Mouse (Mus musculus) heart, postnatal 4 days (tissue): ENCODE results near the gene Cdt1. TPM values are rescaled to one million over a fixed set of nuclear protein-coding genes. Genes with fewer than 3 reads are reported as not detected.

Experiments used
- DNase-seq: peaks from one replicate; pipeline ENCODE4 v3.0.0; 2021
- total RNA-seq, 2 experiments: library from RNA; stranded (reverse); gene quantifications; 2 replicates each; pipeline ENCODE4 v1.2.3; 2021

Gene Cdt1
- 10 to 100 TPM; 36.5 to 38.2 TPM for total RNA-seq

DNA sequence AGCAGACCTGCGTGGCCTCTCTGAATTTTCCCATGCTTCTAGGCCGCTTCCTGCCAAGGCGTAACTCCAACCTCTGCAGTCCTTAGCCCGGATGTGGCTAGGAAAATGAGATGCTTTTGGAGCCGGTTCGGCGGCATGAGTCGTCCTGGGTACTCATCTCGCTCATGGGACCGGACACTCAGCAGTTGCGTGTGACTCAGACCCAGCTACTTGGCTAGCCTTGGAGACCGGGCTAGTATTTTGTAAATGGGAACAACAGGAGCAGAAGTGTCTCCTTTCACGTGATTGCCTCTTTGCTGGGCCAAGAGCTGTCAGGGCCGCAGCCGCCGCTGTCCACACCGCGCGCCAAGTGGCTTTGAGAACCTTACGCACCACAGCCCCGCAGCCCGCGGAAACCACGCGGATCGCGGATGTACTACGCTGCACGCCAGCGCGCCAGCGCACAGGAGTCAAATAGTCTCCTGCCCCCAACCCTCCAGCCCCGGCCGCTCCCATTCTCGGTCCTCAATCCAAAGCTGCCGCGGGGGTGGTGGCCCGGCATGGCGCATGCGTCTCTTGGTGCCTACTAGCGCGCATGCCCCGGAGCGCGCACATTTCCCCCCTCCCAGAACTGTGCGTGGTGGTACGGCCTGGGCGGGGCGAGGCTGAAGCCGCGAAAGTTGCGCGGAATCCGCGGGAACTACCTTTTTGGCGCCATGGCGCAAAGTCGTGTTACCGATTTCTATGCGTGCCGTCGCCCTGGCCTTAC is at the start of gene Cdt1:
Cdt1 (plus strand) TSS at position 655 of the 748 bp plus-strand sequence.
- peak; percentile 96 for DNase-seq

DNA sequence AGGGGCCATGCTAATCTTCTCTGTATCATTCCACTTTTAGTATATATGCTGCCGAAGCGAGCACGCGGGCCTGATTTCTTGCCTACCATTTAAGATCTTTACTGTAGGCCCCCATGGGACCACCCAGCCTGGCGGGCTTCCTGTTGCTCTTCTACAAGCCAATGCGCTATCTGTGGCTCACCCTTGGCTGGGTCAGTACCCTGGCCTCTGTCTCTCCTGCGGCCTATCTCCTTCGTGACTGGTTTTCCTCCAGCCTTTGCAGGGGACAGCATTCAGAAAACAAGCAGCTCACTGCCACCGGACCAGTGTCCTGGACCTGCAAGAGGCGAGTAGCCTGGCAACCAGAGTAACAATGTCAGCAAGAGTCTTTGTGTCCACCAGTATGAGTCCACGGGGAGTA is 47.2 kb upstream of the Cdt1 start:
- DNase-seq, result no peak

- DNase-seq, result peak; percentile 66
These were observed 44.8 kb upstream of the Cdt1 start for GRCm38 (mm10) chr8:122522796-122523651.

DNA sequence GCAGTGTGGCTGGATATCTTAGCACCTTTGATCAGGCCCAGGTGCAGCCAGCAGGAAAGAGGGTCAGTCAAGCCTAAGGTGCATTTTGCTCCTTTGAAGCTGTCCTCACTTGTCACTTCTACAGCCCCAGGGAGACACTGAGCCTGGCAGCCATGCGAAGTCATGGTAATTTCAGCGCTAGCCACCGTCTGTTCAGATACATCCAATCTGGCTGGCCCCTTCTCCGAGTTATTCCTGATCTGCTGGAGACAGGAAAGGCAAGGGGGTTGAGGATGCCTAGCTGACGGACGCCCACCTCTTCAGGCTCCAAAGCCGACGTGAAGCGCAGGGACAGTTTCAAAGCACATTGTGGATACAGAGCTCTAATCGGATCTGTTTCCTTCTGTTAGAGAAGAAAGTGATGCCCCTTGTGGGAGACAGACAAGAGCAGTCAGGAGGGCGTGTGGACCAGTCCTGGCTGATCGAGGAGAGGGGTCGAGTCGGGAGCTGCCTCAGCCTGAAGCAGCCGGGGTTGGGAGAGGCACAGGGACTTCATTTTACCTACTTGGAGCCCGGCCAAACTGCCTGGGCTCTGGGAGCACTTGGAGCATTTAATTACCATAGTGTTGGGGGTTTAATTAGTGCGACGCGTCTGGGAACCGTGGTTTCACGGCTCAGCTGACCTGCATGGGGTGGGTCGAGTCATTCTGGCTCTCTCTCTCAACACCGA is 44.0 kb upstream of the Cdt1 start:
- no peak for DNase-seq

- DNase-seq, result no peak
These were observed 43.3 kb upstream of the Cdt1 start for GRCm38 (mm10) chr8:122524506-122524905.

DNA sequence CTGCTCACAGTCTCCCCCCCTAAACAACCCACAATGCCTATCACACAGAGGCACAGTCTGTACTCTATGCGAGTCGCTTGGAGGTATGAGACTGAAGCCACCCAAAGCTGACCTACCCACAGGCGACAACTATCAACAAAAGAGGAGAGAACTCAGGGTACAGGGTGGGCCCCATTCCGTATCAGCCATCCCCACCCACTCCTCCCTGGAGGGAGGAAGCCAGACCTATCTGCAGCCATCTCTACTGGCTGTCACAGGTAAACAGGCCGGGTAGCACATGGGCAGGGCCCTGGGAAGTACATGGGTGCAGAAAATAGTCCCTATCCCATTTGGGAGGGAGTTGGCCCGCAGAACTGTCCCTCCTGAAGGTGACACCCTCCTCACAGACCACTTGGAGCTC is 42.8 kb upstream of the Cdt1 start:
- DNase-seq, result no peak

DNA sequence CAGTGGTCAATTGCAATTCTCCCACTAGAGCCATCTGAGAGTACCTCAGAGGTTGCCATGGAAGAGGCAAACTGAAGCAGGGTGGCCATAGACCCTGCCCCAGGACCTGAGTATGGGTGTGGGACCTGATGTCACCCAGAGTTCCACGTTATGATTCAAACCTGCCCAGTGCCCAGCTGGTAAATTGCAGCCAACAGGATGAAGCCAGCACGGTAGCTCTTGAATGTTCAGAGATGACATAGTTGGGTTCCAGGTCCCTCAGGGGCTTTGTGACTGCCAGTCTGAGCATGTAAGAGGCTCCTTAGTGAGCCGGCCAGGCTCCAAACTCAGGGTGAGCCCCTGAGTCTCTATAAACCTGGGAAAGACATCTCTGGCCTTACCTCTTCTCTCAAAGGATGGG is 41.7 kb upstream of the Cdt1 start:
- no peak for DNase-seq

GRCm38 (mm10) chr8:122526526-122527170 is 41.2 kb upstream of the Cdt1 start:
- peak; percentile 45 for DNase-seq

DNA sequence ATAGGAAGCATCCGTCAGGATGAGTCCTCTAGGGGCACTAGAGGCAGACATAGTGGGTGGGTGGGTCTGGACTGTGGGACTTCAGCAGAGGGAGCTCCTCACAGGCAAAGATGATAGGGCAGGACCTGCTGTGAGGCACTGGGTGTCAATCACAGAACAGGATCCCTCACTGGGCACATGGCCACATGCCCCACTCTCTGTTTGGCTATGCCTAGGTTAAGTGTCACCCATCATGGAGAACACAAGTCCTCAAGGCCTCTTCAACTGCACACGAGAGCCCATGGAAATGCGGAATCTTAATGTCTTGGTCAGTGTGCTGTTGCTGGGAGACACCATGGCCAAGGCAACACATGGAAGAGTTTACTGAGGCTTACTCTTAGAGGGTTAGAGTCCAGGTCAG is 39.9 kb upstream of the Cdt1 start:
- no peak for DNase-seq

GRCm38 (mm10) chr8:122529159-122529558 is 38.7 kb upstream of the Cdt1 start:
- DNase-seq, result no peak

GRCm38 (mm10) chr8:122531312-122531711 is 36.5 kb upstream of the Cdt1 start:
- DNase-seq, result peak; percentile 46

DNA sequence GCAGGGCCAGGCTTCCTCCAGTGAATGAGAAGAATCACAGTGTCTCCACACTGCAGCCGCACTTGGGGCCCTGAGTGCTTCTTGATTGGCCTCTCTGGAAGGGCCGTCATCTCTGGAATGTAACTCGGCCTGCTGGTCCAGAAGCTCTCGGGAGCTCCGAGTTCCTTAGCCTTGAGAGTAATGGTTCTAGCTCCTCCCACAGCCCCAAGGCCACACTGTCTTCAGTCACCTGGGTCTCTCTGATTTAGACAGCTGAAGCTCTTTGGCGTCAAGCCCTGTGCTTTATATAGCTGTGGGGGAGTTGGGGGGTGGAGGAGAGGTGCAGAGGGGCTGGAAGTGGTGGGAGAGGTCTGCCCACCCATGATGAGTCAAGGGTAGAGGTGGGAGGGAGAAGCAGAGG is 30.8 kb upstream of the Cdt1 start:
- DNase-seq, result peak; percentile 49

DNA sequence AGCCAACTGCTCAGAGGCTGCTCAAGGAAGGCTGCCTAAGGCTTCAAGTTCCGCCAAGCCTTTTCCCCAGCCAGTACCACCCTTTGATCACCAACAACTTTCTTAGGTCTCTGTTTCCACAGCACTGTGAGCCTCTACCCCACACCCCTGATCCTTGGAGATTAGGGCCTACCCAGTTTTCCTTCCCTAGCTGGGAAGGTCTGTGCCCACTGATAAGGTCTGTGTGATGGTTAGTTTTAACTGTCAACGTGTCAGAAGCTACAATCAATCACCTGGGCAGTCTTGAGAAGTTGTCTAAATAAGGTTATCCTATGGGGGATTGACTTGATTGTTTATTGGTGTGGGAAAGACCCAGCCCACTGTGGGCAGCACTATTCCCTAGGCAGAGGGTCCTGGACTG is 30.0 kb upstream of the Cdt1 start:
- DNase-seq, result no peak

DNA sequence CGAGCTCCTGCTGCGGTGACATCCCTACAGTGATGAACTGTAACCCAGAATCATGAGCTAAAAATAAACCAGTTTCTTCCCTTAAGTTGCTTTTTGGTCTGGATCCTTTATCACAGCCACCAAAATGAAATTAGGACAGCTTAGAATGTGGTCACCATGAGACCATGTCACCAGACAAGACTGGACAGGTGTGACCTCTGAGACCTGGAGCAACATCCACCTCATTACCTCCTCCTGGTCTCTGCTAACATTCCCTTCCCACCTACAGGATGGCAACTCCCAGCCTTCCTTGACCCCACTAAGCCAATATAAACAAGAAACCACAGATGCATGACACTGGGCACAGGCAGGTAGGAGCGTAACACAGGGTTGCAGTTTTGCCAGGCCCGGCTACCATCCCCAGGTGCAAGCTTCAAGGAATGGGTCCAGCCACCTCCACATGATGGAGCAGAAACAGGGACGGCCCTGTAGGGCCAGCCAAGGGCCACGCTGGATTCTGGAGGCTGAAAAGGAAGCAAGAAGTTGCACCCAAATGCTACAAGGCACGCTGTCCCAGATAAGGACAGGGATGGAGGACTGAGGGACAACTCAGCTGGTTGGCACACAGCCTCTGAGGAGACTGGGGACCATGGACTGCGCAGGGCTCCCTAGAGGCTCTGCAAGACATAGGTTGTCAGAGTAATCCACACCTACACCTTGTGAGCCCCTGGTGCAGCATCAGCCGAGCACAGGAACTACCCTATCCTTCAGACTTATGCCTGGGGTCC is 29.3 kb upstream of the Cdt1 start:
- DNase-seq, result no peak

DNA sequence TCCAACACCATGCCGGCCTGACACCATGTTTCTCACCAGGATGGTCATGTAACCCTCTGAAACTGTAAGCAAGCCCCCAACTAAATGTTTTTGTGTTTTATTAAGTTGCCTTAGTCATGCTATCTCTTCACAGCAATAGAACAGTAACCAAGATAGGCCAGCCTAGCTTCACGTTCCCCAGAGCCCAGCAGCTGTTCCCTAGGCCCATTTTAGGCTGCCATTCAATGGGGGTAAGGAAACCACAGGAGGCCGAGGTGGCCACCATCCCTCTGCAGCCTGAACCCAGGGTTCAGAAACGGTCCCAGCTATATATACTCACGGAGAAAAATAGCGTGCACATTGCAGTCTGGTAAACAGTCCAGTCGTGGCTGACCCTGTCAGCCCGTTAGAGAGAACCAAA is 23.7 kb upstream of the Cdt1 start:
- no peak for DNase-seq

DNA sequence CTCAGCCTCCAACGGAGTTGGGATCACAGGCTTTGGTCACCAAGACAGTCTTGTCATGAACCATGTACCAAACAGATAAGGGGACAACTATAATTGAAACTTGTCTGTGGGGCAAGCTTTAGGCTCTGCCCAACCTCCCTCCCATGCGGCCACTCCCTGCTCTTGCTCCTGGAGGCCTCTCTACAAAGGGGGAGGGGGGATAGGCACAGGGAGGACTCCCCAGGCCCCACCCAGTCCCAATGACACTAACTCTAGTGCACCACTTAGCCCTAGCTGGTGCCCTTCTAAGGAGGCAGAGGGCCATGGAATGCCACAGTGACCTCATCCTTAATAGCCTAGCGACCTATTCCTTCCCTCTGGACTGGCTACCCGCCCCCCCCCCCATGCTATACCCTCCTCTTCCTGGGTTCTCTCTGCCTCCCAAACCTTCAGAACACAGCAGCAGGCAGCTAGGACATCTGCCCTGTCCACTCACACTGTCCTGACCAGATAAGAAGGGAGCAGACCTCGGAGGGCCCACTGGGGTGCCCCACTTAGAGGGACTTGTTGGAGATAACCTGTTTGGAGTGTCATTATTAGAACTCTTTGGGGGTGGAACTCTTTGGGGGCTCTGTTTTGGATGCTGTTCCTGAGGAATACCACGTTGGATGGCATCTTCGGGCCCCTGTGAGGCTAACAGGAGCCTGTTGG is 21.6 kb upstream of the Cdt1 start:
- no peak for DNase-seq

- peak; percentile 78 for DNase-seq
These were observed 20.9 kb upstream of the Cdt1 start for GRCm38 (mm10) chr8:122546811-122547453.

DNA sequence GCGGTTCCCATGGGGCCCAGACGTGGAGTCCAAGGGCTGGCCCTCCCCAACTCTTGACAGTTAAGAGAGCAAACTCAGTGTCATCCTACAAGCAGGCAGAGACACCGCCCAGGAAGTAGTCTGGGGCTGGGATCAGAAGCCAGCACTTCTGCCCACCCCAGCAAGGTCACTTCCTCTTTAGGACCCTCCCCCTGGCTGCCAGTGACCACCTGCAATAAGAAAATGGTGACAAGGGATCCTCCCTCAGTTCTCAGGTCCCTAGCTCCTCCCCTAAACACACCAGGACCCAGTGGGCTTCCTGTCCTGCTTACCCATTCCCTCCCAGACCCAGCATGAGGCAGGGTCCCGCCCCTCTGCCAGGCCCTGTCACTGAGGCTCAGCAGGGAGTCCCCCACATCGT is 20.0 kb upstream of the Cdt1 start:
- peak; percentile 38 for DNase-seq

DNA sequence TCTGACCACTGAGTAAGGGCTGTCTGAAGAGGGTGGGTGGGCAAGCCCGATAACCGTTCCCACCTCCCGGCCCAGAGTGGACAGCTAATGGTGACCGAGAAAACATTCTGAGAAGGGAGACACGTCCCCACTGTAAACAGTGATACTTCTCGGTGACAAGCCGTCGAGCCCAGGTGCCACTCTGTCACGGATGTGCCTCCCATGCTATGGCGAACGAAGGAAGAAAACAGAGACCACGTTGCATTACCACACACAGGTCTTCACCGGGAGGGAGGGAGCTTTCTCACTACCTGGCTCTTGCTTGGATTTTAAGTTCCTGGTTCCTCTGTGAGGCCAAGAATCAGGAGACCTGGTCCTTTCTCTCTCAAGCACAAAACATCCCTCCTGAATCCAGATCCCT is 19.5 kb upstream of the Cdt1 start:
- no peak for DNase-seq

- no peak for DNase-seq
These were observed 18.9 kb upstream of the Cdt1 start for GRCm38 (mm10) chr8:122548891-122549439.
